In the genomic region with DNA sequence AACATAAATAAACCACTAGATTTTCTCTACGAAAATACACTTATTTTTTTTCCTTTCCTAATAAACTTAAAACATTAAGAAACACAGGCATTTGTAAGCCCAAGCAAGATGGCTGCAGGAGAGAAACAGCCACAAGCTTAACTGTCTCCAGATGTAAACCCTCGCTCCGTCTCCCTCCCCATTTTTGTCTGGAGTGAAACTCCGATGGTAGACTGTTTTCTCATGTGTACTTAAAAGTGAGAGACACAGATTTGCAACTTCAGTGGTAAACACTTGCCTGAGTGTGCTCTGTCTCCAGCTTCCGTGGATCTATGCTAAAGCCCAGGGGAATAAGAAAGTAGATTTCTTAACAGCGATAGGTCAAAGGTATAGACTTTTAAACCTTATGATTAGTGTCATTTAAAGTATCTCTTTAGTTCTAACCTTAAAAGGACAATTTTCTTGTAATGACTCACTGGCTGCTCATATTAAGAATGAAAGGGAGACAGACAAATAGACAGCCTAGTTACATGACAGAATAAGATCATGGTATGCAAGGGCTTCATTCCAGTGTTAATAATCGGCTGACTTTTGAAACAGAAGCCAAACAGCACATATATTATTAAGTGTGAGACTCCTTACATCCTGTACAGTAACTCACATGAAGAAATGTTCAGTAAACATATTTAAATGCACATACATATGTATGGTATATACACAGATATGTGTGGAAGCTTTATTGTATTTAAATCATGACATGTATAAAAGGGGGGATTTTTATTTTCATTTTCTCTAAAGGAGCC, we compare ENCODE assay signal across 21 mouse cellular contexts.
DNase-seq lines count a peak whose midpoint lies in the region; ATAC-seq lines count a peak whose summit lies in the region.
"Had no signal": no experiment of that assay in that cellular context is flagged by ENCODE, and none has a peak within 500 bp of the region (broad histone marks: within the 10 kb centered on the region; RNA-seq: fewer than 3 reads in every experiment).

No protein-coding gene starts in this region.

- H3K27me3 ChIP-seq in lung, embryonic 16.5 days (ENCODE audit: control insufficient read depth, insufficient read depth, low read depth, low read length) = no peaks in the 10 kb centered on the region
- no peaks in the 10 kb centered on the region for H3K27me3 ChIP-seq in embryonic facial prominence, embryonic 11.5 days (ENCODE audit: control insufficient read depth, insufficient read depth, low read length)
- H3K27me3 ChIP-seq in forebrain, embryonic 10.5 days (ENCODE audit: poor library complexity, severe bottlenecking) = no peaks in the 10 kb centered on the region
- H3K27me3 ChIP-seq: heart, embryonic 13.5 days; liver, embryonic 13.5 days; Patski; stomach, embryonic 15.5 days had no signal

- 51% methylated on average over 7 of the region's 7 CpGs for WGBS in lung, embryonic 16.5 days
- WGBS in embryonic facial prominence, embryonic 11.5 days = 38% methylated on average over 7 of the region's 7 CpGs
- 64% methylated on average over 7 of the region's 7 CpGs for WGBS in forebrain, embryonic 10.5 days

- H3K4me2 ChIP-seq in lung, embryonic 16.5 days (ENCODE audit: low read depth, low read length) = no peak overlapping the region
- H3K4me2 ChIP-seq in embryonic facial prominence, embryonic 11.5 days (ENCODE audit: low read depth, low read length) = no peak overlapping the region
- H3K4me2 ChIP-seq: heart, embryonic 13.5 days; liver, embryonic 13.5 days; midbrain, embryonic 11.5 days; stomach, embryonic 15.5 days had no signal

- 0 out of 2 replicates have a peak, but pooled peaks cover 2% of the 10 kb centered on the region for H3K4me1 ChIP-seq in lung, embryonic 16.5 days (replicated peaks; ENCODE audit: control insufficient read depth, insufficient read depth, low read length)
- no peaks in the 10 kb centered on the region for H3K4me1 ChIP-seq in embryonic facial prominence, embryonic 11.5 days (ENCODE audit: control insufficient read depth, insufficient read depth, low read length)
- no peaks in the 10 kb centered on the region for H3K4me1 ChIP-seq in forebrain, embryonic 10.5 days
- H3K4me1 ChIP-seq: heart, embryonic 13.5 days; liver, embryonic 13.5 days; stomach, embryonic 15.5 days had no signal

- H3K9ac ChIP-seq in lung, embryonic 16.5 days (ENCODE audit: low read length) = no peak overlapping the region
- H3K9ac ChIP-seq in embryonic facial prominence, embryonic 11.5 days (replicated peaks; ENCODE audit: low read length) = no peak overlapping the region
- H3K9ac ChIP-seq: heart, embryonic 13.5 days; liver, embryonic 13.5 days; stomach, embryonic 15.5 days had no signal

- DNase-seq in lung, postnatal 10 days = no peak
- peak; percentile 80 for DNase-seq in embryonic facial prominence, embryonic 11.5 days (ENCODE audit: low spot score)
- peak; percentile 22 for DNase-seq in hindlimb bud, embryonic 11.5 days (ENCODE audit: extremely low spot score, low read depth, low spot score)
- no peak for DNase-seq in forebrain, embryonic 10.5 days (ENCODE audit: extremely low spot score, low spot score)
- DNase-seq in heart, postnatal 36 days = no peak
- no peak for DNase-seq in right cerebral cortex, postnatal 14 days
- DNase-seq: adrenal gland, postnatal 10 days; cerebellum, adult 9-11 months; heart, adult 11 months; heart, postnatal 4 days; kidney, adult 18-20 months; kidney, postnatal 25 days; liver, embryonic 13.5 days; thymus, adult 18-20 months had no signal

- intact Hi-C loops in heart, postnatal 36 days (cut with DNase I) = no loop called here

- ATAC-seq in lung, embryonic 16.5 days (ENCODE audit: low read depth) = peak; percentile 67
- ATAC-seq in embryonic facial prominence, embryonic 11.5 days (replicated peaks; ENCODE audit: insufficient number of reproducible peaks, low FRiP score, low TSS enrichment, low read depth) = no peak
- ATAC-seq: hindbrain, postnatal 0 days; Patski had no signal

- no peak overlapping the region for H3K4me3 ChIP-seq in lung, embryonic 16.5 days (ENCODE audit: low read length)
- no peak overlapping the region for H3K4me3 ChIP-seq in embryonic facial prominence, embryonic 11.5 days (ENCODE audit: low read depth, low read length)
- no peak overlapping the region for H3K4me3 ChIP-seq in forebrain, embryonic 10.5 days
- H3K4me3 ChIP-seq: heart, embryonic 13.5 days; liver, embryonic 13.5 days; stomach, embryonic 15.5 days had no signal

- peak overlapping the region; percentile 34; the same call in 1 of the 2 replicates for H3K27ac ChIP-seq in lung, embryonic 16.5 days (ENCODE audit: low read length)
- H3K27ac ChIP-seq in embryonic facial prominence, embryonic 11.5 days (replicated peaks; ENCODE audit: low read depth, low read length) = no peak overlapping the region
- H3K27ac ChIP-seq in forebrain, embryonic 10.5 days = no peak overlapping the region
- H3K27ac ChIP-seq: heart, embryonic 13.5 days; hindbrain, postnatal 0 days; liver, embryonic 13.5 days; macrophage; stomach, embryonic 15.5 days had no signal

- no peaks in the 10 kb centered on the region for H3K36me3 ChIP-seq in lung, embryonic 16.5 days (ENCODE audit: control insufficient read depth, insufficient read depth, low read length)
- no peaks in the 10 kb centered on the region for H3K36me3 ChIP-seq in embryonic facial prominence, embryonic 11.5 days (replicated peaks; ENCODE audit: control insufficient read depth, insufficient read depth, low read depth, low read length)
- no peaks in the 10 kb centered on the region for H3K36me3 ChIP-seq in forebrain, embryonic 10.5 days (replicated peaks)
- H3K36me3 ChIP-seq: heart, embryonic 13.5 days; liver, embryonic 13.5 days; stomach, embryonic 15.5 days had no signal

- H3K9me3 ChIP-seq in lung, embryonic 16.5 days (ENCODE audit: control insufficient read depth, low read length) = no peaks in the 10 kb centered on the region
- H3K9me3 ChIP-seq in embryonic facial prominence, embryonic 11.5 days (replicated peaks; ENCODE audit: control insufficient read depth, low read length) = no peaks in the 10 kb centered on the region
- H3K9me3 ChIP-seq in forebrain, embryonic 10.5 days = no peaks in the 10 kb centered on the region
- H3K9me3 ChIP-seq: heart, embryonic 13.5 days; liver, embryonic 13.5 days; stomach, embryonic 15.5 days had no signal

Comparison
In these comparisons a context has a peak if more than half of its experiments do, and no peak if none do; other contexts are left out.
1. DNase-seq: peak in embryonic facial prominence, embryonic 11.5 days (single experiment) and hindlimb bud, embryonic 11.5 days (single experiment); none in lung, postnatal 10 days (single experiment), forebrain, embryonic 10.5 days (single experiment), heart, postnatal 36 days (0 of 2) and right cerebral cortex, postnatal 14 days (single experiment).